Mouse (Mus musculus) heart, embryonic 15.5 days (tissue): Measurements from ENCODE around the gene Smyd5. TPM values are rescaled to one million over a fixed set of nuclear protein-coding genes. Genes with fewer than 3 reads are reported as not detected.

Source experiments
- ATAC-seq: fragments of 200-750 bp; cut with Nextera tagmentation; replicated peaks from 2 replicates; pipeline ENCODE4 v1.8.0; 2017; ENCODE audit warnings: low read depth, moderate TSS enrichment; ENCODE audit not compliant: insufficient number of reproducible peaks, insufficient read depth, low FRiP score
- H3K27ac ChIP-seq: fragments of 300-500 bp; sonication (generic); 2 replicates; pipeline ENCODE4 v1.5.1; 2015; ENCODE audit warnings: mild to moderate bottlenecking, inconsistent platforms
- H3K27me3 ChIP-seq: fragments of 300-500 bp; sonication (generic); 2 replicates; pipeline ENCODE4 v1.6.1; 2015; ENCODE audit warnings: inconsistent platforms
- H3K36me3 ChIP-seq: fragments of 300-500 bp; sonication (generic); 2 replicates; pipeline ENCODE4 v1.6.1; 2015; ENCODE audit warnings: mild to moderate bottlenecking, inconsistent platforms
- H3K4me1 ChIP-seq: fragments of 300-500 bp; sonication (generic); replicated peaks from 2 replicates; pipeline ENCODE4 v1.6.1; 2015; ENCODE audit warnings: inconsistent platforms
- H3K4me2 ChIP-seq: fragments of 300-500 bp; sonication (generic); 2 replicates; pipeline ENCODE4 v1.6.1; 2015; ENCODE audit warnings: inconsistent platforms, mild to moderate bottlenecking, moderate library complexity
- H3K4me3 ChIP-seq: fragments of 300-500 bp; sonication (generic); 2 replicates; pipeline ENCODE4 v1.5.1; 2015; ENCODE audit warnings: mild to moderate bottlenecking, inconsistent platforms
- H3K9ac ChIP-seq: fragments of 300-500 bp; sonication (generic); 2 replicates; pipeline ENCODE4 v1.6.1; 2015; ENCODE audit warnings: mild to moderate bottlenecking, inconsistent platforms
- H3K9me3 ChIP-seq: fragments of 300-500 bp; sonication (generic); replicated peaks from 2 replicates; pipeline ENCODE4 v1.6.1; 2016; ENCODE audit warnings: inconsistent platforms
- WGBS: fragments of 180-500 bp; shearing (Covaris S2); methylation state at CpG from one replicate; pipeline ENCODE4 v1.1.7; 2015; ENCODE audit warnings: mixed read lengths; 5-methylcytosine and 5-hydroxymethylcytosine counted together
- polyA plus RNA-seq: library from polyadenylated mRNA; unstranded; fragments of >200 nt; fragmentation: Nextera tagmentation; extraction: Ambion mirVana; gene quantifications from 2 replicates; pipeline ENCODE4 v1.2.1, GENCODE M21; 2015

Gene Smyd5
- polyA plus RNA-seq, 1 experiment from 2014 or later: 29.6 TPM

- no peak overlapping the region for H3K4me2 ChIP-seq
- no peaks in the 10 kb centered on the region for H3K9me3 ChIP-seq
- peaks cover 4% of the 10 kb centered on the region for H3K4me1 ChIP-seq
- ATAC-seq: no peak
- H3K27me3 ChIP-seq: peaks cover 32% of the 10 kb centered on the region
- no peak overlapping the region for H3K9ac ChIP-seq
- H3K27ac ChIP-seq: no peak overlapping the region
- H3K4me3 ChIP-seq: no peak overlapping the region
- H3K36me3 ChIP-seq: no peaks in the 10 kb centered on the region
- 79% methylated on average over 2 of the region's 2 CpGs for WGBS
Observed at GRCm38 (mm10) chr6:85419150-85419549, 12.6 kb upstream of the Smyd5 start.

GRCm38 (mm10) chr6:85423836-85424379, 7.9 kb upstream of the Smyd5 start, which contains the start of gene Noto:
Noto (plus strand) TSS chr6:85423886.
- Histone ChIP-seq H3K27me3 (peaks cover 49% of the 10 kb centered on the region), H3K4me1 (peaks cover 6% of the 10 kb centered on the region), H3K36me3 (no peaks in the 10 kb centered on the region), H3K9me3 (no peaks in the 10 kb centered on the region), H3K9ac (0 out of 2 replicates have a peak within 1 kb of the TSS, but pooled peaks have one; percentile 33), H3K4me3 (no peak within 1 kb of the TSS), H3K27ac (no peak within 1 kb of the TSS), H3K4me2 (peak within 1 kb of the TSS; percentile 44)
- 10% methylated on average over 28 of the region's 28 CpGs for WGBS
- ATAC-seq: no peak

- 50% methylated on average over 8 of the region's 8 CpGs for WGBS
- peaks cover 11% of the 10 kb centered on the region for H3K27me3 ChIP-seq
- H3K9me3 ChIP-seq: no peaks in the 10 kb centered on the region
- H3K27ac ChIP-seq: no peak overlapping the region
- H3K4me3 ChIP-seq: peak overlapping the region; percentile 87
- H3K4me2 ChIP-seq: peak overlapping the region; percentile 90
- no peaks in the 10 kb centered on the region for H3K36me3 ChIP-seq
- peak; percentile 12; the same call in 1 of the 2 replicates for ATAC-seq
- peaks cover 4% of the 10 kb centered on the region; the same call in 1 of the 2 replicates for H3K4me1 ChIP-seq
- peak overlapping the region; percentile 77 for H3K9ac ChIP-seq
Observed at GRCm38 (mm10) chr6:85431274-85431841, 431 bp upstream of the Smyd5 start.

- Histone ChIP-seq H3K4me1 (peaks cover 4% of the 10 kb centered on the region; the same call in 1 of the 2 replicates), H3K27ac (no peak overlapping the region), H3K36me3 (peaks cover 8% of the 10 kb centered on the region; the same call in 1 of the 2 replicates), H3K4me2 (no peak overlapping the region), H3K27me3 (no peaks in the 10 kb centered on the region), H3K9ac (no peak overlapping the region), H3K4me3 (no peak overlapping the region), H3K9me3 (no peaks in the 10 kb centered on the region)
- WGBS: 78% methylated on average over 5 of the region's 5 CpGs
- ATAC-seq: no peak
Observed at GRCm38 (mm10) chr6:85433865-85434264, 2.1 kb downstream of the Smyd5 start.

- WGBS: 65% methylated on average over 1 of the region's 1 CpGs
- no peak overlapping the region for H3K9ac ChIP-seq
- ATAC-seq: no peak
- H3K36me3 ChIP-seq: peaks cover 30% of the 10 kb centered on the region
- peaks cover 4% of the 10 kb centered on the region; the same call in 1 of the 2 replicates for H3K4me1 ChIP-seq
- H3K9me3 ChIP-seq: no peaks in the 10 kb centered on the region
- H3K4me3 ChIP-seq: no peak overlapping the region
- H3K27ac ChIP-seq: no peak overlapping the region
- no peaks in the 10 kb centered on the region for H3K27me3 ChIP-seq
- H3K4me2 ChIP-seq: no peak overlapping the region
Observed at GRCm38 (mm10) chr6:85436204-85436603, 4.4 kb downstream of the Smyd5 start.

- H3K27ac ChIP-seq: no peak overlapping the region
Observed at GRCm38 (mm10) chr6:85436631-85437030, 4.8 kb downstream of the Smyd5 start.

GRCm38 (mm10) chr6:85441142-85441541, 9.4 kb downstream of the Smyd5 start:
- Histone ChIP-seq H3K4me2 (no peak overlapping the region), H3K9me3 (no peaks in the 10 kb centered on the region), H3K27me3 (no peaks in the 10 kb centered on the region), H3K36me3 (peaks cover 51% of the 10 kb centered on the region), H3K4me3 (no peak overlapping the region), H3K27ac (no peak overlapping the region), H3K4me1 (no peaks in the 10 kb centered on the region), H3K9ac (no peak overlapping the region)
- WGBS: 90% methylated on average over 4 of the region's 4 CpGs
- ATAC-seq: no peak; the same call in 1 of the 2 replicates

More at GRCm38 (mm10) chr6:85436631-85437030, 4.8 kb downstream of the Smyd5 start:
- Histone ChIP-seq H3K9ac (no peak overlapping the region), H3K4me3 (no peak overlapping the region), H3K4me1 (peaks cover 4% of the 10 kb centered on the region; the same call in 1 of the 2 replicates), H3K9me3 (no peaks in the 10 kb centered on the region), H3K4me2 (no peak overlapping the region), H3K27me3 (no peaks in the 10 kb centered on the region), H3K36me3 (peaks cover 34% of the 10 kb centered on the region)
- ATAC-seq: no peak
- WGBS: 77% methylated on average over 5 of the region's 6 CpGs

GRCm38 (mm10) chr6:85443488-85444233, 11.9 kb downstream of the Smyd5 start:
- Histone ChIP-seq H3K4me2 (no peak overlapping the region), H3K9me3 (no peaks in the 10 kb centered on the region), H3K9ac (no peak overlapping the region), H3K4me1 (no peaks in the 10 kb centered on the region), H3K27me3 (no peaks in the 10 kb centered on the region), H3K27ac (no peak overlapping the region), H3K4me3 (no peak overlapping the region), H3K36me3 (peaks cover 61% of the 10 kb centered on the region)
- ATAC-seq: no peak
- WGBS: 82% methylated on average over 3 of the region's 3 CpGs

- no peak for ATAC-seq
- H3K27me3 ChIP-seq: no peaks in the 10 kb centered on the region
- H3K4me2 ChIP-seq: no peak overlapping the region
- 80% methylated on average over 8 of the region's 8 CpGs for WGBS
- no peak overlapping the region for H3K4me3 ChIP-seq
- peaks cover 53% of the 10 kb centered on the region for H3K36me3 ChIP-seq
- no peaks in the 10 kb centered on the region for H3K9me3 ChIP-seq
- no peak overlapping the region for H3K9ac ChIP-seq
- H3K4me1 ChIP-seq: no peaks in the 10 kb centered on the region
- H3K27ac ChIP-seq: no peak overlapping the region
Observed at GRCm38 (mm10) chr6:85444266-85444965, 12.6 kb downstream of the Smyd5 start.

- Histone ChIP-seq H3K27ac (no peak overlapping the region), H3K4me3 (no peak overlapping the region), H3K36me3 (peaks cover 45% of the 10 kb centered on the region; the same call in 1 of the 2 replicates), H3K9ac (no peak overlapping the region), H3K27me3 (no peaks in the 10 kb centered on the region), H3K9me3 (no peaks in the 10 kb centered on the region), H3K4me1 (peaks cover 2% of the 10 kb centered on the region; the same call in 1 of the 2 replicates), H3K4me2 (no peak overlapping the region)
- WGBS: 85% methylated on average over 5 of the region's 5 CpGs
- no peak for ATAC-seq
Observed at GRCm38 (mm10) chr6:85445286-85445685, 13.5 kb downstream of the Smyd5 start.

GRCm38 (mm10) chr6:85447351-85447750, 15.6 kb downstream of the Smyd5 start:
- Histone ChIP-seq H3K27me3 (no peaks in the 10 kb centered on the region), H3K4me2 (no peak overlapping the region), H3K9me3 (no peaks in the 10 kb centered on the region), H3K4me1 (peaks cover 8% of the 10 kb centered on the region; the same call in 1 of the 2 replicates), H3K4me3 (no peak overlapping the region), H3K9ac (no peak overlapping the region), H3K36me3 (peaks cover 32% of the 10 kb centered on the region; the same call in 1 of the 2 replicates), H3K27ac (no peak overlapping the region)
- 84% methylated on average over 6 of the region's 6 CpGs for WGBS
- ATAC-seq: no peak
